Mouse (Mus musculus): Measurements from ENCODE around the gene Clca2.
A peak's percentile ranks its signal among the peaks of the same experiment; 100 is the strongest.
"Not testable (repeated sequence)": the region's sequence is repeated elsewhere in the genome, so short reads cannot be mapped to it uniquely, and the experiment has no call there.

Clca2 gene

DNA sequence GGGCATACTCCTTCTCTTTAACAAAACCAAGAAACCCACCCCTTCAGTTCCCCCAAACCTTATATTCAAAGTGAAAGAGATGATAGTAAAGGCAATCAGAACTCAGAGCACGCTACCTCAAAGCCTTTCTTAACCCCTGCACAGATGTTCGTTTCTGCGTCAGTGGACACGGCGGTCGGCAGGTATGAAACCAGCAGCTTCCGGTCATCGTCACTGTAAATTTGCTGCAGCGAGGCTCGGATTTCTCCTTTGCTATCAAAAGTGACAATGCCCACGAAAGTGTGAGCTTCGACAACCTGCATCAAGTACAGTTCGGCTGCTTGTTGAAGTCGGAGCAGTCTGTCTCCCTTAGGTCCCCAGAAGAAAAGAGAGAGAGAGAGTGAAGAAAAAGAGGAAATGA lies 13.1 kb downstream of the Clca2 start:
- no peak for DNase-seq (ENCODE audit: low spot score)

GRCm38 (mm10) chr3:145083081-145083480 lies 16.2 kb downstream of the Clca2 start:
- no peak for DNase-seq (ENCODE audit: low spot score)

- DNase-seq (ENCODE audit: low spot score): no peak
Measured at GRCm38 (mm10) chr3:145080904-145081303, 18.3 kb downstream of the Clca2 start.

DNA sequence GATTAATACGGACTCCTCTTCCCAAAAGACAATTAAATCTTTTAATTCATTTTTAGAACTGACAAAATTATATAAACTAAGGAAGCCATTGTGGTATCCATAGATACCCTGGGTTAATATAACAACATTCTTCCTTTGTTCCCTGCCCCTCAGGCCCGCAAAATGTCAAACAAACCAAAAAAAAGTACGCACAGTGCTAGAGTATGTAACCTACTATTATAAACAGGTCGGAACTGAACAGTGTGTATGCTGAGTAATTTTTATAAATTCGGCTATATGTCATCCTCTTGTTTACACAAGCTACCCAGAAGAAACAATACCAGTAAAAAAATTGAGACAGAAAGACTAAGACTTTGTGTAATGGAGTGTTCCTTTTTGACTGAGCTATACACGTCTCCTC lies 20.8 kb downstream of the Clca2 start:
- DNase-seq (ENCODE audit: low spot score): no peak

DNA sequence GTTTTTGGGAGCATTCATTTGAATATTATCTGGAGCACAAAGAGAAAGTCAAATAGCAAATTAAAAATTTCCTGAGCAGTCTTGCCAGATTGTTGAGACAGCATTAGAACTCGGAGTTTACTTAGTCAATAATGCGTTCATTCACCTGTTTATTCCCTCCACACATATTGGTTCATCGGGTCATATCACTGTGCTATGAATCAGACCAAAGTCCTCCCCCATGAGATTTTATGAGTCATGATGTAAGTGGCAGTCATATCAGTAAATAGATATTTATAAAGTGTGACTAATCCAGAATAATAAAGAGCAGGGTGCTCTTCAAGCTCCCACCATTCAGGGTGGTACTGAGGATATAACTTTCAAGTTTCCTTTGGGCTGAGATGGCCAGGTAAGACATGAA lies 26.9 kb downstream of the Clca2 start:
- no peak for DNase-seq (ENCODE audit: low spot score)

GRCm38 (mm10) chr3:145068964-145069363 lies 30.3 kb downstream of the Clca2 start:
- no peak for DNase-seq (ENCODE audit: low spot score)

GRCm38 (mm10) chr3:145055138-145055537 lies 44.1 kb downstream of the Clca2 start:
- not testable (repeated sequence) for DNase-seq (ENCODE audit: low spot score)

- no peak for DNase-seq (ENCODE audit: low spot score)
Measured at GRCm38 (mm10) chr3:145049820-145050219, 49.4 kb downstream of the Clca2 start.

- DNase-seq (ENCODE audit: low spot score): no peak
Measured at GRCm38 (mm10) chr3:145038813-145039212, 60.4 kb downstream of the Clca2 start.

GRCm38 (mm10) chr3:145032676-145033075 lies 66.6 kb downstream of the Clca2 start, which contains the start of gene Clca1:
Gene Clca1 (minus strand): TSS chr3:145032776.
- DNase-seq (ENCODE audit: low spot score): no peak

DNA sequence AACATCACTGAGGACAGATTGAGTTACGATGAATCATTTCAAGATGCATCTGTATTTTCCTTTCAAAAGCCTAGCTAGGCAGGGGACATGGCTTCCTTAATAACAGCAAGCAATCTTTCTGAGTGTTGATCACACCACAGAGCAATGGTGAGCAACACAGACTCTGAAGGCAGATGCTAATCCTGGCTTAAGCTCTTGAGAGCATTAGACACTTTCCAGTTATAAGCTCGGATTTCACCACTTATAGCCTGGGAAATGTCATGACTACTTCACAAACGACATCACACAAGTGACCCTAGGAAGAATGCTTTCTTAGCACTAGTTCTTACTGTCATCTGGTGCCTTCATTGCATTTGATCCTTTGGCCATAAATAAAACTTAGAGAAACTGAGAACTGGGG lies 71.2 kb downstream of the Clca2 start:
- no peak for DNase-seq (ENCODE audit: low spot score)

- peak; percentile 65 for DNase-seq (ENCODE audit: low spot score)
Measured at GRCm38 (mm10) chr3:145026750-145027149, 72.5 kb downstream of the Clca2 start.

Measured in testis, postnatal 10 days (tissue).